Mouse (Mus musculus) MEL (cell line): ENCODE data around the gene Zfp260.

Experiments
- CTCF ChIP-seq, 3 experiments: IDR thresholded peaks in 2 of 3; conservative IDR thresholded peaks in 1 of 3; 2 replicates each; pipeline ENCODE4 v1.5.1; 2011 to 2012; ENCODE audit warnings: low read length in 3 of 3, low read depth in 2 of 3, mild to moderate bottlenecking in 2 of 3, improper control_type of control experiment in 1 of 3, inconsistent platforms in 1 of 3, mixed read lengths in 1 of 3, moderate library complexity in 1 of 3; ENCODE audit not compliant: control insufficient read depth in 1 of 3, insufficient read depth in 1 of 3, poor library complexity in 1 of 3, severe bottlenecking in 1 of 3
- E2F4 ChIP-seq: IDR thresholded peaks from 2 replicates; pipeline ENCODE4 v1.6.1; 2011; ENCODE audit warnings: low read depth, low read length, improper control_type of control experiment, borderline replicate concordance
- POLR2A ChIP-seq, 2 experiments: IDR thresholded peaks; 2 replicates each; pipeline ENCODE4 v1.6.1; 2011 to 2012; ENCODE audit warnings: low read length in 2 of 2, mild to moderate bottlenecking in 2 of 2, control low read depth in 1 of 2, improper control_type of control experiment in 1 of 2, low read depth in 1 of 2, moderate library complexity in 1 of 2; ENCODE audit not compliant: control insufficient read depth in 1 of 2, insufficient read depth in 1 of 2, poor library complexity in 1 of 2
- TAL1 ChIP-seq: IDR thresholded peaks from 2 replicates; pipeline ENCODE4 v1.6.1; 2012; ENCODE audit warnings: mild to moderate bottlenecking, inconsistent platforms, low read length, moderate library complexity, mixed read lengths
- ZMIZ1 ChIP-seq: IDR thresholded peaks from 2 replicates; pipeline ENCODE4 v1.6.1; 2012; ENCODE audit warnings: low read depth, mild to moderate bottlenecking, inconsistent platforms, low read length, improper control_type of control experiment, moderate library complexity
- ZNF384 ChIP-seq: IDR thresholded peaks from 2 replicates; pipeline ENCODE4 v1.6.1; 2012; ENCODE audit warnings: low read depth, mild to moderate bottlenecking, inconsistent platforms, low read length, improper control_type of control experiment

- TF ChIP-seq CTCF (IDR thresholded peaks at IDR 0.05 in 2 of 3, conservative IDR thresholded peaks at IDR 0.05 in 1 of 3; ENCODE audit: control insufficient read depth in 1 of 3, insufficient read depth in 1 of 3, low read depth in 2 of 3, low read length in 3 of 3, poor library complexity in 1 of 3, severe bottlenecking in 1 of 3) (no peak), POLR2A (IDR thresholded peaks at IDR 0.05; ENCODE audit: control insufficient read depth in 1 of 2, insufficient read depth in 1 of 2, low read depth in 1 of 2, low read length in 2 of 2, poor library complexity in 1 of 2) (no peak), ZNF384 (no peak), ZMIZ1 (no peak), E2F4 (no peak), TAL1 (no peak)
These were observed 59.5 kb downstream of the Zfp260 start for GRCm38 (mm10) chr7:30154040-30154439.
